Mouse (Mus musculus) heart, postnatal 0 days (tissue): Measurements from ENCODE around the gene Cpm.

Source experiments
- CTCF ChIP-seq: IDR thresholded peaks from 2 replicates; pipeline ENCODE4 v1.5.1; 2016; ENCODE audit warnings: antibody characterized with exemption, control low read depth, low read depth
- EP300 ChIP-seq: IDR thresholded peaks from 2 replicates; pipeline ENCODE4 v1.6.1; 2016; ENCODE audit warnings: antibody characterized with exemption, low read depth

DNA sequence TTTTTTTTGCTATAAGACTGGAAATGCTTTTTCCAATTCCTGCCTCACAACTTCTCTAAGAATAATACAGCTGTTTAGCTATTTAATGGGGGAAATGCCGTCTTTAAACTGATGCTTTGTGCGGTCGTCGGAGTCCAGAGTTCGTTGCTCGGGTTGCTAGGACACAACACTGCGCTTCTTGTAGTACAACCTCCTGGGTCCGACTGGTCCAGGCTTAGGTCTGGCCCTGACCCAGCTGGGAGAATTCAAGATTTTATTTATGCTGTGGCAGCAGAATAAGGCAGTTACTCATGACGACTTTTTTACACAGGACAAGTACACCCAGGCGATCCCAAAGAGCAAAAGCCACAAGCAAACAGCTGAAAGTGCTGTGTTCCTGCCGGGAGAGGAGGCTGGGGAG is 42.4 kb upstream of the Cpm start:
- TF ChIP-seq CTCF = no peak
- TF ChIP-seq EP300 = no peak
